Mouse (Mus musculus) ovary, postnatal 36 days (tissue): ENCODE results near the gene Anapc2.

Experiments
- DNase-seq: peaks from one replicate; pipeline ENCODE4 v3.0.0; 2022; ENCODE audit warnings: low spot score, mixed read lengths

Gene Anapc2

DNA sequence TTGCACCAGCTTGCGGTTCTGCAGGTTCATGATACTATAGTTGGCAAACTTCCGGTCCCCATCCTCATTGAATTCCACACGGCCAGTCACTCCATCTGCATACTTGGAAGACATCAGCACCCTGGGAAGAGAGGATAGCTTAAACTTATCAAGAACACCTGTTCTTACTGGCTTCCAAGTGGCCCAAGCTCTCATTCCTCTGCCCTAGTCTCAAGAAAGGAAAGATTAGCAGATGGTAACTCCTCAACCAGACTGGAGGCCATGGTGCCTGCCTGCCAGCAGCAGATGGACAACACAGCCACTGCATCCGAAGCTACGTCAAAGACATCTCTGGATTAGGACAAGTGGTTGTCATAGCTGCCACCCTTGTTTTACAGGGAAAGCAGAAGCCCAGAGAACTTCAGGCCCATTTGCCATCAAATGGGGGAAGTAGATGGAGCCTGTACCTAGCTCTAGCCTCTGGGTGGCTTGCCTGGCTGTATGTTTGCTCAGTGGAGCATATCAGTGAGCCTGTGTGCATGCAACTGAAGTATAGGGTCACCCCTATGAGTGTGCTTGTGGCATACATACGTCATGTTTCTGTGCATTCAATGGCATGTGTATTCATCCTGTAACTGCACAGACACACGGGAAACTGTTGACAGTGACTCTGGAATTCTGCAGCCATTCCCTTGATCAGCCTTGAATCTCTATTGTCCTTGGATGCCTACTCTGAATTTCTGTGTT lies 31.8 kb downstream of the Anapc2 start:
- no peak for DNase-seq

DNA sequence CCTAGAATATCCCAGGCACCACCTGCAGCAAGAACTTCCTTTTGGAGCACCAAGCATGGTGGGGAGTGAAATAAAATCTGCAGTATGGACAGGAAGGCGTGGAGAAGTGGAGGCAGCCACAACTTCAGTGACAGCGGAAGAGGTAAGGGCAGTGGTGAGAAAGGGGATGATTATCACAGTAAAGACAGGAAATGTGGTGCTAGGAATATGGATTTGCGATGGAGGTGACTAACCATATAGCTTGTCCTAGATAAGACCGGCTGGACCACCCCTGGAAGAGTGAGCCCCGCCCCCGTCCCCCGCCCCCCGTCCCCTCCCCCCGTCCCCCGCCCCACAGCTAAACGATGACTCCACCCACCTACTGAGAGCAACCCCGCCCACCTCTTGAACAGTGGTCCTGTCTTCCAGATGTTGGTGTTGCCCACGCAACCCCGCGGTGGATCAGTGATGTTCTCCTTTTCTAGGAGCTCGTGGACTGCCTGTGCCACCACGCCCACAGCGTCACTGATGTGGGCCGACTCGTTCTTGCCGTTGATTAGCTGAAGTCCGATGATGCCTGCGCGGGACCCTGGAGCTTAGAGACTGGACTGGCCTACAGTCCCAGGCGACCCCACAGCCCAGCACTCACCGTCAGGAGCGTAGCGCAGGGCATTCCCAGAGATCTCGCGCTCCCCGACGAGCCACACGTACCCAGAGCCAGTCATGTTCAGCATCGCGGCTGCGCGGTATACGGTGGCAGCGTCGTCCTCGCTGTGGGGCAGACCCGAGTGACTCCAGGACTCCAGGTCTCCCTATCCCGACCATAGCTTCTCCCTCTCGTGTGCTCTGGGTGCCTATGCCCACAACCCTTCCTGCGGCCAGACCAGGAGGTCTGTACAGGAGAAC lies 32.6 kb downstream of the Anapc2 start:
- no peak for DNase-seq

DNA sequence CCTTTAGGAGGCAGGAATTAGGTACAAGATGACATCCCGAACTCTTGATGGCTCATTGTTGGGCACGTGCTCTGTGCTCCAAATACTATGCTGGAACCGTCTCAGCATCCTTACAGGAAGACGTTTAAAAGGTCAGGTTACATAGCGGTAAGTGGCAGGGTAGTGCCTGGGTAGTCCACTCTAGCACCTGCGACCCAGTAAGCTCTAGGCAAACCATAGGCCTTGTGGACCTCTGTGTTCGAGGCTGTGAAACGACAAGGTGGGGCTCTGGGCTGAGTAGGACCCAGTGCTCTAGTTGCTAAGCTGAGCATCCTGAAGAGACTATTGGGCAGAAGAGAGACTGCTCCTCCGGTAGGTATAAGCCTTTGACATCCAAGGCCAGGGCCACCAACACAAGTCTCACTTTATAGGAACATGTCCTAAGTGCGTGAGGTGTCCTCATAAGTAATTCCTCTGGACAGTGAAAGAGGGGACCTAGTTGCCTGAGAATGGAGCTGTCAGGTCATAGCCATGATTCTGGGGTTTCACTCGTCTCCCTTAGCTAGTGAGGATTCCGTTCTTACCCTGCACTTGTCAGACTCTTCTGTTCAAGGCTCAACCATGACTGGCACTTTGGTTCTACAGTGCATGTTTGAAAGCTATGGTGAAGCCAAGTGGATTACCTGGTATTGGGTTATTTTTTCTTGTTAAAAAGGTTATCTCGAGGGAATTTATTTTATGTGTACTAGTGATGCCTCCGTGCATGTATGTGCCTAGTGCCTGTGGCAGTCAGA lies 33.5 kb downstream of the Anapc2 start:
- no peak for DNase-seq

DNA sequence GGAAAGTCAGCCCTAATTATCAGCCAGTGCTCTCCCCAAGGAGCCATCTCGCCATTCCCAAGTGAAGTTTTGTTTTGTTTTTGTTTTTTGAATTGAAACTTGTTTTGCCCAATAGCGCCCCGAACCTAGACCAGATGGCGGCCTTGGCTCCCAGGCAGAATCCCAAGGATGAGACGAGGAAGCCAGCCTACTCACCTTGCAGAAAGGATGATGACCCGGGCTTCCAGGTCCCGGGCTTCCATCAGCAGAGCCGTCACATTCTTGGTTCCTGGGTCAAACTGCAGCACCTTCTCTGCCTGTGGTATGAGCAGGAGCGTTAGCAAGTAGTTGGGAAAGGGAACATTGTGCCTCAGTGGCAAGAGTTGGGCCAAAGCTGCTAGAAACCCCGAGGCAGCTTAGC lies 37.9 kb downstream of the Anapc2 start:
- DNase-seq: no peak

- DNase-seq: no peak
Observed at GRCm38 (mm10) chr2:25310969-25311368, 38.7 kb downstream of the Anapc2 start.

DNA sequence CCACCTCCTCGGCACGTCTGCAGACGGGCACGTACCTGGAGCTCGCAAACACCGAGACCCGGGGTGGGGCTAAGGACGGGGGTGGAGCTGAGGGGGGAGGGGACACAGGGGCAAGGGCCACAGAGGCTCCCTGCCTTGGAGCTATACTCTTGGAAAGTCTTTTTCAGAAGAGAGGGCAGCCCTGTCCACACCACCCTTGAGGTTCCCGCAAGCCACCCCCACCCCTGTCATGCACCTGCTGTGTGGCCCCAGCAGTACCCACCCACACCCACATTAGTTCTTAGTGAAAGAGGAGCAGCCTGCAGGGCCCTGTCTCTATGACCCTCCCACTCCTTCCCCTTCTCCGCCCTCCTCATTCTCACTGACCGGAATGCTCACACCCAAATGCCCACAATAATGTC lies 39.2 kb downstream of the Anapc2 start:
- no peak for DNase-seq

DNA sequence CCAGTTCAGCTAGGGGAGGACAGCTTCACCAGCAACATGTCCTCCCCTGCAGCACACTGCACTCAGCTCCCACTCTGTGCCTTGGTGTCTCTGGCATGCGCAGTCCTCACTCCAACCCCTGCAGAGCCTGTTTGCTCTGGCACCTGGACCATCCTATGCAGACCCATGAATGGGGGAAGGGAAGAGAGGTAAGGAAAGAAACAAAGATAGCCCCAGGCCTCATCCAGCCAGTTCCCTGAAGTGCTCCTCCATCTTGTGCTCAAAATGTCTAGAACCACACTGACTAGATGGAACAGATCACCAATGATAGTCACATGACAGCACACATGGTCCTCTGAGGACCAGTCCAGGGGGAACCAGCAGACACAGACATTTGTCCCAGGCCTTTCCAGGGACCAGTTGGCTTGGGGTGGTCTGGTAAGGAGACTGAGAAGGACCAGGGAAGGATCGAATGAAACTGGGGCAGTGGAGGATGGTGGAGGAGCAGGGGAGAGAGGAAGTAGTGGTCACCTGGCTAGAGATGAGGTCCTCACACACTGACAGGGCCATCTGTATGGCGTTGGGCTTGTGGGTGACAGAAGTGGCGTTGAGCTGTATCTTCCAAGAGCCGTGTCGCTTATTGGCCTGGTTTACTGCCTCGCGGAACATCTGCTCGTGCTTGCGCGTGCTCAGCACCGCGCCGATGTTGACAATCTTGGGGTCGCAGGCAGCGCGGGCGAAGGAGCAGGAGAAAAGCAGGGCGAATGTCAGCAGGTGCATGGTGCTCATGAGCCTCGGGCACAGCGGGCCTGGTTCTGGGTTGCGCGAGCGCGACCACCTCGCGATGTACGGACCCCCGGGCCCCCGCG lies 46.1 kb downstream of the Anapc2 start:
- DNase-seq: no peak

DNA sequence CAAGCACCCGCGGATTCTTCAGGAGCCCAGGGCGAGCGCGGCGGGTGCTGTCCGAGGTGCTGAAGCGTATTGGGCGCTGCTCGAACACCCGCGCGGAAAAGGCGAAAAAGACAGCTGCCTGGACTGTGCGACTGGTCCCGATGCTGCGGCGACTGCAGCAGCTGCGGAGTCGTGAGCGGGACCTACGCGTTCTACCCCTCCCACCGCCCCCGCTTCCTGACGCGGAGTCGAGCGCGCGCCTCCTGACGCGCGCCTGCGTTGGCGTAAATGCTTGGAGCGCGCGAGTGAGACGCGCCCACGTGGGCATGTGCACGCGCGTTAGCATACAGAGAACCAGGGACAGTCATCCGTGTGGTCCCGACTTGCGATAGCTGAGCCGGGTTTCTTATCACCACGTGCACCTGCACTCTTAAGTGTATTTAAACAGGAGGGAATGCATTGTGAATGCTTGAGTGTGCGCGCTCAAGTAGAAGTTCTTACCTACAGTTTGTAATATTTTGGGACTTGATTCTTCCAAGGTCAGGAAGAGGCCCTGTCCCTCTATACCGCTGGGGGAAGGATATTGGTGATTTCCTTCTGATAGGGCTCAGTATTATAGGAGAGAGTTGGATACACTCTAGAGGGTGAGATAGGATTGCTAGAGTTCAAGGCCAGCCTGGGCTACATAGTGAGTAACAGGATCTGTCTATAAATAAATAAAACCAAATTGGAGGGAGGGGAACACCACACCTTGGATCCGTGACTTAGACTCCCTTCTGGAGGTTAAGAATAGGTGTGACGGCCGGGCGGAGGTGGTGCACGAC lies 46.9 kb downstream of the Anapc2 start, which contains the start of gene Grin1:
Gene Grin1 (minus strand): TSS at position 217 of the 803 bp plus-strand sequence.
- peak; percentile 72 for DNase-seq

- DNase-seq: no peak
Observed at GRCm38 (mm10) chr2:25320084-25320483, 47.8 kb downstream of the Anapc2 start.

GRCm38 (mm10) chr2:25326036-25326435 lies 53.8 kb downstream of the Anapc2 start:
- DNase-seq: no peak

DNA sequence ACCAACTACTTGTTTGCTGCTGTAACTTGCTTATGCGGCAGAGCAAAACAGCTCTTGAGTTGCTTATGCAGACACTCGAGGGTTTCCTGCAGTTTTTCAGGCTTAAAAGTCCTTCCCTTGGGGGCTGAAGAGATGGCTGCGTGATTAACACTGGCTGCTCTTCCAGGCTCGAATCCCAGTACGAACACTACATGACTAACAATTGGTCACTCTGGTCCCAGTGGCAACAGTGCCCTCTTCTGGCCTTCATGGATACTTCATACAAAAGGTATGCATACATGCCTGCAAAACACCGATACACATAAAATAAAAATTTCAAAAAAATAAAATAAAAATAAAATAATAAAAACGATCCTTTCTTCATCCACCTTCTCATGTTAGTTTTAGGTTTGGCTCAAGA lies 56.2 kb downstream of the Anapc2 start:
- no peak for DNase-seq

DNA sequence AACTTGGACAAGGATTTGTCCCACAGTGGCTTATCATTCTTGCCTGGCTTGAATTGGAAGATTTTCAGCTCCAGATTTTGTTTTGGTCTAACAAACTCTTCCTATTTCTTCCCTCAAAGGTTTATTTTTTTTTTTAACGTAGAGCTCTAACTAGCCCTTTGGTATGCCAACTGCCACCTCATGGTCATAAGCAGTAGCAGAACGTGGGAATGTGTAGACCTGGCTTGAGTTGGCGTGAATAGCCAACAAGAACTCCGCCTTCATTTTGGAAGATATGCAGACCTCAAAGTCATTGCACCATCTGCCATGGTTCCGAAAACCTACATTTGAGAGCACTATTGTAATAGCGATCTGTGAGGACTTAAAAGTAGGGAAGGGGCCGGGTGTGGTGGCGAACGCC lies 59.2 kb downstream of the Anapc2 start:
- no peak for DNase-seq

DNA sequence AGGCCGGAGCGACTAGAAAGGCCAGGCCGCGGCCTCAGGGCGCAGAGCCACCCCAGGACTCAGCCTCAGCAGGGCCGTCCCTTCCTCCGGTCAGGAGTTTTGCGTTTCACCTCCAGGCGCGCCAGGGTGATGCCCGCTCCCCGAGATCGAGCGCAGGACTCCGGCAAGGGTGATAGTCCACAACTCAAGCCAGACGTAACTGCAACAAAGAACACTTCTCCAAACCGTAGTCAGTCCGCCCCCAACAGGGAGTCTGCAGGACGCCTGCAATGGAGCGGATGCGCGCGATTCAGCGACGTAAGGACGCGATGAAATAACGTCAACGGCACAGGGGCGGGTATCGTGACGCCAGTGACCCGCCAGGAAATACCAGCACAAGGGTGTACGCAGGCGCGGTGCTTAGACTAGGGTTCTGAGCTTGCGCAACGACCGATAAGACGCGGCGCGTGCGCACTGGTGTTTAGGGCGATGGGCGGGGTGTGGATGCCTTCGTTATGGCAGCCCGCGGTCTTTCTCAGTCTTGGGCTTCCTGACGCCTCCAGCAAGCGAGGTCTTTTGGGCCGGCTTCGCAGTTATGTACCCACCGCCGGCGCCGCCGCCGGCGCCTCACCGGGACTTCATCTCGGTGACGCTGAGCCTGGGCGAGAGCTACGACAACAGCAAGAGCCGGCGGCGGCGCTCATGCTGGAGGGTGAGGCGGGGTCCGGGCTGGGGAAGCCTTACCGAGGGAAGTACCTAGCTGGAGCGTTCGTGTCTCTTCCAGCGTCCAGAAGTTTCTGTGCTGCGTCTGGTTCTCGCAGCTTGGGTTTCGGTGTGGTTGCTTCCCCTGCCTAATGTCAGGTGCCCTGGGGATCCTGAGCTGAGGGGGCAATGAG lies 60.2 kb downstream of the Anapc2 start, which contains the start of gene Man1b1:
Gene Man1b1 (plus strand): TSS at position 53 of the 875 bp plus-strand sequence.
- DNase-seq: peak; percentile 99

- DNase-seq: no peak
Observed at GRCm38 (mm10) chr2:25333569-25333968, 61.3 kb downstream of the Anapc2 start.
